Mouse (Mus musculus) layer of hippocampus, postnatal 36 days (tissue): ENCODE results near the gene Patj. TPM values are rescaled to one million over a fixed set of nuclear protein-coding genes. Genes with fewer than 3 reads are reported as not detected.

Source experiments
- DNase-seq, 2 experiments: peaks; one replicate each; pipeline ENCODE4 v3.0.0; 2022
- total RNA-seq, 2 experiments: library from RNA; stranded (reverse); gene quantifications; 2 replicates each; pipeline ENCODE4 v1.2.3; 2021

Patj gene
- total RNA-seq, 2 experiments from 2014 or later, result 6.4 to 9.5 TPM

GRCm38 (mm10) chr4:98511964-98512743, 116.6 kb downstream of the Patj start:
- no peak for DNase-seq

- peak in 1 of 2 experiments; percentile 7 for DNase-seq
Measured at GRCm38 (mm10) chr4:98520492-98520891, 124.9 kb downstream of the Patj start.

GRCm38 (mm10) chr4:98524525-98524924, 128.9 kb downstream of the Patj start:
- DNase-seq, result no peak

GRCm38 (mm10) chr4:98535446-98535845, 139.9 kb downstream of the Patj start:
- no peak for DNase-seq

GRCm38 (mm10) chr4:98541591-98541990, 146.0 kb downstream of the Patj start:
- no peak for DNase-seq

GRCm38 (mm10) chr4:98543001-98543400, 147.4 kb downstream of the Patj start:
- DNase-seq, result peak in 1 of 2 experiments; percentile 10

GRCm38 (mm10) chr4:98545376-98545775, 149.8 kb downstream of the Patj start:
- no peak for DNase-seq

GRCm38 (mm10) chr4:98546456-98547176, 151.0 kb downstream of the Patj start:
- DNase-seq, result no peak

GRCm38 (mm10) chr4:98549491-98549890, 153.9 kb downstream of the Patj start:
- no peak for DNase-seq

- DNase-seq, result no peak
Measured at GRCm38 (mm10) chr4:98550116-98550515, 154.5 kb downstream of the Patj start.

- no peak for DNase-seq
Measured at GRCm38 (mm10) chr4:98555666-98556065, 160.1 kb downstream of the Patj start.

- no peak for DNase-seq
Measured at GRCm38 (mm10) chr4:98556449-98556848, 160.9 kb downstream of the Patj start.

- DNase-seq, result no peak
Measured at GRCm38 (mm10) chr4:98557192-98557591, 161.6 kb downstream of the Patj start.

GRCm38 (mm10) chr4:98560196-98560830, 164.7 kb downstream of the Patj start:
- no peak for DNase-seq

GRCm38 (mm10) chr4:98563082-98563481, 167.5 kb downstream of the Patj start:
- no peak for DNase-seq

GRCm38 (mm10) chr4:98563506-98564195, 168.1 kb downstream of the Patj start:
- DNase-seq, result no peak

- no peak for DNase-seq
Measured at GRCm38 (mm10) chr4:98564196-98564865, 168.7 kb downstream of the Patj start.

GRCm38 (mm10) chr4:98566741-98567140, 171.2 kb downstream of the Patj start:
- no peak for DNase-seq

- DNase-seq, result no peak
Measured at GRCm38 (mm10) chr4:98567457-98567856, 171.9 kb downstream of the Patj start.

- DNase-seq, result no peak
Measured at GRCm38 (mm10) chr4:98569904-98570303, 174.3 kb downstream of the Patj start.

- no peak for DNase-seq
Measured at GRCm38 (mm10) chr4:98577275-98577674, 181.7 kb downstream of the Patj start.

- DNase-seq, result no peak
Measured at GRCm38 (mm10) chr4:98577957-98578541, 182.5 kb downstream of the Patj start.
